Mouse (Mus musculus): ENCODE results near the gene Lsamp. TPM values are rescaled to one million over a fixed set of nuclear protein-coding genes. Genes with fewer than 3 reads are reported as not detected.

The Lsamp gene
- total RNA-seq, 2 experiments from 2014 or later: 430 to 462 TPM

- DNase-seq: peak; percentile 62 to 80
Measured at GRCm38 (mm10) chr16:41258145-41259035, 1274.2 kb downstream of the Lsamp start.

- no peak for DNase-seq
Measured at GRCm38 (mm10) chr16:41275999-41276671, 1292.0 kb downstream of the Lsamp start.

DNA sequence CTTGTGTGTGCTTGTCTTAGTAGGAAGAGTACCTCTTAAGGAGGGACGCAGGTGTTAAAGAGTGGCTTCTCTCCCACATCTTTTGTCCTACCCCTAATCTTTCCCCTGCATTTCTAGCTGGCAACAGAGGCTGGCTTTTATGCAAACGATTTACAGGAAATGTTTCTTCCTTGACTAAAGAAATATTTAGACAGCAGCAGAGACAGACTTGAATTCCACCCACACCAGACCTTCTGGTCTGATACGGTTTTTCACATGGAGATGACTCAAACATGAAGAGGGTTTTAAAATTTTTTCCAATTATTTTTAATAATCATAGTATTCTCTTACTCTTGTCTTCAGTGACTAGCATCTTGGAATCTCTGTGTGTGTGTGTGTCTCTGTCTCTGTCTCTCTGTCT is 1333.8 kb downstream of the Lsamp start:
- DNase-seq: peak in 1 of 2 experiments; percentile 8

DNA sequence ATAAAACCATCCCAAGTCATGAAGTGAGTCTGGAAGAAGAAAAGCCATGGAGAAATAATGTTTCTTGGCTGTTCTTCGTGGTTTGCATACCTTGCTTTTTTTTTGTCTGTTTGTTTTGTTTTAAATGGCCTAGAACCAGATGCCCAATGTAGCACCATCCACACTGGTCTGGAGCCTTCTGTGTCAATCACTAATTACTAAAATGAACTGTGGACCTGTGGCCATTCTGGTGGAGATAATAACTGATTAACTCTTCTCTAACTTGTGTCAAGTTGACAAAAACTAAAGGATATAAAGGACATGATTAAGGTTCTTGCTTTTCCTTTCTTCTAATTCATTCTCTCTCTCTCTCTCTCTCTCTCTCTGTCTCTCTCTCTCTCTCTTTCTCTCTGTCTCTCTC is 1359.3 kb downstream of the Lsamp start:
- DNase-seq: no peak

DNA sequence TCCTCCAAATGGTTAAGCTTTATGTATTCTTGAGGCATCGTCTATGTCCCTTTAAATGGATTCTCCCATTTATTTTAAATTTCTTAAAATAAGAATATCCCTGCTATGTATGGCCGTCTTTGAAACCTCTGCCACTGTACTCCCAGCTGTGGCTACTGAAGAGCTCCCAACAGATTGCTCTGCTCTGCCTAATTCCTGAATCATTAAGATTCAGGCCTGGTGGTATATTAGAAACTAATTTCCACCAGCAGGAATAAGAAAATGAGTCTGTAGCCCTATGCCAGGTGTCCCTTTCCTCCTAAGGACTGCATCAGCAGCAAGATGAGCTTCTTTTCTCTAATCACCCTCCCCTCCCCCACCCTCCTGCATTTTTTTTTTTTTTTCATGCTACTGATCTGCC is 1381.0 kb downstream of the Lsamp start:
- no peak for DNase-seq

DNA sequence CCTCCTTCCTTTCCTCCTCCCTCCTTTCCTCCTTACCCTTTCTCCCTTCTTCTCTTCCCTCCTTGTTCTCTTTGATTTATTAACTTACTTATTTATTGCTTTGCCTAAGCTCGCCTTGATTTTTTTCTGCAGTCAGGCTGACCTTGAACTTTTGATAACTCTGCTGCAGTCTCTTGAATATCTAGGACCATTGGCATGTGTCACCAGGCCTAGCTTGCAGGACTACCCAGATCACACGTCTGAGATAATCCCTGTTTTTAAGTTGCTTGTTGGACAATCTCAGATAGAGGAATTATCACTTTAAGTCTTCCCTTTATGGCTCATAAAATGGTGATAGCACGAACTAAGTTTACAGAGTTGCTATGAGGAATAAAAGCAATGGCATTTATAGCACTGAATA is 1399.5 kb downstream of the Lsamp start:
- DNase-seq: no peak

GRCm38 (mm10) chr16:41384288-41384687 is 1400.1 kb downstream of the Lsamp start:
- DNase-seq: no peak

- DNase-seq: no peak
Measured at GRCm38 (mm10) chr16:41408850-41409249, 1424.7 kb downstream of the Lsamp start.

DNA sequence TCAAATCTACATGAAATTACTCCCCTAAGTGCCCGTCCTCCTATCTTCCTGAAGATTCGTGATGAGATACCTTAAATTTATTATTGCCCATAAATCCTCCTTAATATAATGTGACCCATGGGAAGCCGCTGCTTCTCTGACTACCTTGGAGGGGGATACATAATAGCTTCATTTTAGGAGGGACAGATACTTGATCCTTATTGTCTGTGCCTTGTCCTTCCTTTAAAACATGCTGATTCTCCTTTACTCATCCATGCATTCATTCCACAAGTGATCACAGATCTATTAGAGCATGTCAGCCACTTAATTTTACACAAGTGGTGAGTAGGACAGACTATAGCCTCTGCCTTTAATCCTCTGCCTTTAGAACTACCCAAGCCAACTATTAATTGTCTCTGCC is 1426.5 kb downstream of the Lsamp start:
- DNase-seq: no peak

GRCm38 (mm10) chr16:41417363-41417762 is 1433.2 kb downstream of the Lsamp start:
- DNase-seq: no peak

GRCm38 (mm10) chr16:41467391-41467790 is 1483.2 kb downstream of the Lsamp start:
- DNase-seq: no peak

DNA sequence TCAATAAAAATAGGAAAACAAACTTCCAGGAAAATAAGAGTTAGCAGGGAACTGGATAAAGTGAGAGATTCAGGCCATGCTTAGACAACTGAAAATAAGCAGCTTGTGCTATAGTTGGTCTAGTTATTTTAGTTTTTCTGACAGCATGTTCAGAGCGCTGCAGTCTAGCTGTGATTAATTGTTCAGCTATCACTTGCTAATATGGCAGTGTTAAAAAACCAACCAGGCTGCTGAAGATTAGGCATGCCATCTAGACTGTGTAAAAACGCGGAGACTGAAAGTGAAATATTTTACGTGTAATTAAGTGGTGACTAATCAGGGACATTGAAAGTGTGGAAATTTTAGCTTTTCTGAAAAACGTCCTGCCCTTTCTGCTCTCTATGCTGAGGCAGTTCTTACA is 1494.5 kb downstream of the Lsamp start:
- DNase-seq: no peak

DNA sequence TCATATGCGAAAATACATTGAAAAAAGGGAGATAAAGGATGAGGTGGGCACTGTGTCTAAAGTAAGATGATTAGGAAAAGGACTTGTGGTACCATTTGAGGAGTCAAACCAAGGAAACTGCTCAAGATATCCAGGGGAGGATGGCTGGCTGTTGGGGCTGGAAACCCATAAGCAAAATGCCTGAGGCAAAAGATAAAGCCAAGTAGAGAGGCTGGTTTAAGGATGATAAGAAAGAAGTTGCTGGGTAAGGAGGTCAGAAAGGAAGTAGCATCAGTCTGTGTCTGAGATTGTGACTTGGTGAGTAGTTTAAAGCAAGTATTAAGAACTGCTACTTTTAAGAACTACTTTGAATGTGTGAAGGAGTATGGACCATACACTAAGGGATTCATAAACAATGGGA is 1497.7 kb downstream of the Lsamp start:
- no peak for DNase-seq

GRCm38 (mm10) chr16:41510915-41511552 is 1526.9 kb downstream of the Lsamp start:
- no peak for DNase-seq

GRCm38 (mm10) chr16:41521566-41521965 is 1537.4 kb downstream of the Lsamp start:
- no peak for DNase-seq

DNA sequence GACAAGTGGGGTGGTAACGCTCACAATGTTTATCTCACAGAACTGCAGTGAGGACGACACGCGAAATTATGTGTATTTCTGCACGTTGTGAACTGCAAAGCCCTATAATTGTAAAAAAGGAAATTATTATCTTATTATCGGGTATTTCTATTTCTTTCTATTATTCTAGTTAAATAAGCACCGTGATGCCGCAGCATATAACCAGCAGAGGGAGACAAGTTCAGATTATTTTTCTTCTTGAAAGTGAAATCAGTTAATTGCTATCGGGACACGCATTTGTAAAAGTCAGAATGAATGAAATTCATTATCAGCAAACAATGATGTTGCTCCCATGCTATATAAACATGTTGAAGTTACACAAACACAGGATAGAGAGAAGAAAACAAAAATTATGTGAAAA is 1540.1 kb downstream of the Lsamp start:
- no peak for DNase-seq

GRCm38 (mm10) chr16:41532661-41533551 is 1548.7 kb downstream of the Lsamp start:
- peak; percentile 56 to 67 for DNase-seq

GRCm38 (mm10) chr16:41533686-41534085 is 1549.5 kb downstream of the Lsamp start:
- no peak for DNase-seq

DNA sequence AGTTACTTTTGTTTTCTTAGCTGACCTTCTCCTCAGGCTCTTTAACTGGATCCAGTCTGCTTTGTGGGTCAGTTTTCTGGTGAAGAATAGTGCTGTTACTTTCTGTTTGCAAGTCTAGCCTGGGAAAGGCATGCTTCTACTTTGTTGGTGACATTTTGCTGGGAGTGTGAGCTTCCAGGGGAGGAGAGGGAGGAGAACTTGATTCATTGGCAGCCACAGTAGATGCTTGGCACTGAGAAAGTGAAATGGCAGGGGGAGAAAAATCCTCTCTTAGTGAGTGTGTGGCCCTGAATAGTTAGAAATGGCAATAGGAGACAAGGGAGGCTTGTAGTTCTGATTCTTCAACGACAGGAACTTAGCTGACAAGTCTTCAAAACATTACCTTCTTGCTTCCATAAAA is 1551.6 kb downstream of the Lsamp start:
- no peak for DNase-seq

GRCm38 (mm10) chr16:41542641-41543040 is 1558.5 kb downstream of the Lsamp start:
- DNase-seq: no peak

GRCm38 (mm10) chr16:41551164-41551563 is 1567.0 kb downstream of the Lsamp start:
- DNase-seq: no peak

DNA sequence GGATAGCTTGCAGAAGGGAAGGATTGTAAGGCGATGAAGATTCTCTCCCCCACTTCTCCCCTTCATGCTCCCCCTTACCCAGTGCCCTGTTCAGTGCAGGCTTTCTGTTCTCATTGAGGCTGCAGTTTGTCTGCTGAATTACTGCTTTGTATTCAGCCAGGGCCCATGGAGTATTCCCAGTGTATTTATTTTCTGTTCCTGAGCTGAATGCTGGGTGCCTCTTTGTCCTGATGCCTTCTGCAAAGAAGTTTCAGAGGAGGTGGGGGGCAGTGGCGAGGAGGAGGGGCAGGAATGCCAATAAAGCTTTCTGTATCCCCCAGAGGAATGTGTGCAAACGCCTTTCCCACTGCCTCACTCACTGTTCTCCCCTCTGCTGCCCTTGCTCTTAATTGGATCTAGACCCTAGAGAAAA is 1567.7 kb downstream of the Lsamp start:
- peak; percentile 47 to 59 for DNase-seq
